Mouse (Mus musculus): ENCODE measurements around the gene Cd300lf.

- TF ChIP-seq CTCF (IDR thresholded peaks at IDR 0.05; ENCODE audit: borderline replicate concordance, insufficient read depth, low read length) (no peak), POLR2A (IDR thresholded peaks at IDR 0.05; ENCODE audit: low read depth, low read length) (no peak)
These were observed 41.7 kb downstream of the Cd300lf start for GRCm38 (mm10) chr11:115092140-115092539.
